ENCODE assay signal across 13 mouse cellular contexts in genomic region chr5:124992891-124993290, GRCm38 (mm10). TPM values are rescaled to one million over a fixed set of nuclear protein-coding genes. Genes with fewer than 3 reads are reported as not detected.
DNase-seq lines count a peak whose midpoint lies in the region; ATAC-seq and TF ChIP-seq lines count a peak whose summit lies in the region.
"Had no signal": no experiment of that assay in that cellular context is flagged by ENCODE, and none has a peak within 500 bp of the region (broad histone marks: within the 10 kb centered on the region; RNA-seq: fewer than 3 reads in every experiment).

No protein-coding gene starts in this region.

- 0 out of 2 replicates have a peak overlapping the region, but pooled peaks have one; percentile 7 for H3K9ac ChIP-seq in intestine, embryonic 16.5 days (ENCODE audit: low read depth, low read length)
- H3K9ac ChIP-seq in intestine, postnatal 0 days (ENCODE audit: low read depth, low read length), result no peak overlapping the region
- H3K9ac ChIP-seq: hindbrain, embryonic 15.5 days; liver, embryonic 15.5 days had no signal

- TF ChIP-seq CTCF in intestine, postnatal 0 days (IDR thresholded peaks at IDR 0.05; ENCODE audit: low read depth), result no peak
- no peak for TF ChIP-seq CTCF in kidney, adult 2 months (conservative IDR thresholded peaks at IDR 0.05; ENCODE audit: insufficient read depth, insufficient read length, low read depth, low read length)

- 55% methylated on average over 11 of the region's 11 CpGs for WGBS in intestine, embryonic 16.5 days
- WGBS in intestine, postnatal 0 days, result 52% methylated on average over 11 of the region's 11 CpGs
- whole genome bisulfite sequencing in kidney, adult 2 months, result 38% methylated on average over 11 of the region's 11 CpGs

- ATAC-seq in intestine, embryonic 16.5 days, result no peak
- no peak for ATAC-seq in intestine, postnatal 0 days

- no peak overlapping the region for H3K4me3 ChIP-seq in intestine, embryonic 16.5 days (ENCODE audit: low read length)
- no peak overlapping the region for H3K4me3 ChIP-seq in intestine, postnatal 0 days (ENCODE audit: low read depth, low read length)
- H3K4me3 ChIP-seq in kidney, adult 2 months (ENCODE audit: insufficient read depth, low read depth, low read length), result no peak overlapping the region
- H3K4me3 ChIP-seq: hindbrain, embryonic 15.5 days; liver, embryonic 15.5 days; myocyte had no signal

- H3K36me3 ChIP-seq in intestine, embryonic 16.5 days (ENCODE audit: control insufficient read depth, insufficient read depth, low read length), result no peaks in the 10 kb centered on the region
- H3K36me3 ChIP-seq in intestine, postnatal 0 days (ENCODE audit: control insufficient read depth, insufficient read depth), result no peaks in the 10 kb centered on the region
- no peaks in the 10 kb centered on the region for H3K36me3 ChIP-seq in kidney, adult 2 months (ENCODE audit: control insufficient read depth, insufficient read depth, low read length)
- H3K36me3 ChIP-seq: hindbrain, embryonic 15.5 days; liver, embryonic 15.5 days had no signal

- H3K4me1 ChIP-seq in intestine, embryonic 16.5 days (ENCODE audit: control insufficient read depth, insufficient read depth, low read length), result peaks cover 4% of the 10 kb centered on the region; the same call in 1 of the 2 replicates
- H3K4me1 ChIP-seq in intestine, postnatal 0 days (replicated peaks; ENCODE audit: control insufficient read depth, insufficient read depth, low read length), result no peaks in the 10 kb centered on the region
- peaks cover 4% of the 10 kb centered on the region; the same call in 1 of the 2 replicates for H3K4me1 ChIP-seq in kidney, adult 2 months (ENCODE audit: control insufficient read depth, insufficient read depth, low read length)
- H3K4me1 ChIP-seq: hindbrain, embryonic 15.5 days; liver, embryonic 15.5 days had no signal

- H3K4me2 ChIP-seq in intestine, embryonic 16.5 days (ENCODE audit: low read depth, low read length), result no peak overlapping the region
- no peak overlapping the region for H3K4me2 ChIP-seq in intestine, postnatal 0 days (replicated peaks; ENCODE audit: low read depth)
- H3K4me2 ChIP-seq: hindbrain, embryonic 15.5 days; liver, embryonic 15.5 days had no signal

- no peaks in the 10 kb centered on the region for H3K9me3 ChIP-seq in intestine, embryonic 16.5 days (ENCODE audit: control insufficient read depth, low read length)
- no peaks in the 10 kb centered on the region for H3K9me3 ChIP-seq in intestine, postnatal 0 days (ENCODE audit: control insufficient read depth)
- H3K9me3 ChIP-seq: hindbrain, embryonic 15.5 days; liver, embryonic 15.5 days had no signal

- peak overlapping the region; percentile 15; the same call in 1 of the 2 replicates for H3K27ac ChIP-seq in intestine, embryonic 16.5 days (ENCODE audit: low read length)
- no peak overlapping the region for H3K27ac ChIP-seq in intestine, postnatal 0 days (ENCODE audit: low read depth, low read length)
- H3K27ac ChIP-seq in kidney, adult 2 months (ENCODE audit: insufficient read depth, low read depth, low read length), result peak overlapping the region; percentile 84
- H3K27ac ChIP-seq: hindbrain, embryonic 15.5 days; liver, embryonic 15.5 days had no signal

- TF ChIP-seq POLR2A in kidney, adult 2 months (IDR thresholded peaks at IDR 0.05; ENCODE audit: low read depth, low read length), result no peak

- H3K27me3 ChIP-seq in intestine, embryonic 16.5 days (replicated peaks; ENCODE audit: control insufficient read depth, insufficient read depth, low read length), result no peaks in the 10 kb centered on the region
- H3K27me3 ChIP-seq in intestine, postnatal 0 days (replicated peaks; ENCODE audit: control insufficient read depth, insufficient read depth, low read length), result no peaks in the 10 kb centered on the region
- no peaks in the 10 kb centered on the region for H3K27me3 ChIP-seq in kidney, adult 2 months (replicated peaks; ENCODE audit: control insufficient read depth, insufficient read depth, low read length)
- H3K27me3 ChIP-seq: hindbrain, embryonic 15.5 days had no signal

- DNase-seq in heart, adult 8-10 months (ENCODE audit: low spot score), result peak; percentile 55
- DNase-seq in kidney, adult 2 months, result peak; percentile 88
- DNase-seq in lung, postnatal 10 days, result peak; percentile 57
- no peak for DNase-seq in layer of hippocampus, adult 18-20 months (ENCODE audit: low spot score in 2 of 2)
- DNase-seq in embryo, embryonic 10 days (ENCODE audit: low spot score), result no peak
- DNase-seq in frontal cortex, postnatal 14 days (ENCODE audit: low spot score in 2 of 2), result no peak
- DNase-seq: right cerebral cortex, postnatal 25 days; thymus, postnatal 36 days had no signal

RNA-seq across cellular contexts. Expression of gene Rflna, which starts 10.1 kb away (rescaled TPM):
- polyA plus RNA-seq in intestine, embryonic 16.5 days (2015; fragmentation: Nextera tagmentation; extraction: Ambion mirVana), result 1.5 and 1.7 TPM in 2 replicates
- polyA plus RNA-seq in intestine, postnatal 0 days (2015; fragmentation: Nextera tagmentation; extraction: Ambion mirVana), result 1.5 and 1.7 TPM in 2 replicates
- total RNA-seq in heart, adult 8-10 months (2022), result under 1 TPM in 2 of 4 experiments, not detected in 2; 0.19 to 0.24 TPM
- 7.9 and 11.3 TPM in 2 replicates for polyA plus RNA-seq in kidney, adult 2 months (2012; rRNA removed)
- under 1 TPM; 0.37 to 0.38 TPM for total RNA-seq in layer of hippocampus, adult 18-20 months (2021)

Comparison
In these comparisons a context has a peak if more than half of its experiments do, and no peak if none do; other contexts are left out.
1. DNase-seq: peak in heart, adult 8-10 months (single experiment), kidney, adult 2 months (single experiment) and lung, postnatal 10 days (single experiment); none in layer of hippocampus, adult 18-20 months (0 of 2), embryo, embryonic 10 days (single experiment) and frontal cortex, postnatal 14 days (0 of 2).